Mouse (Mus musculus): Measurements from ENCODE around the gene Olfr352. TPM values are rescaled to one million over a fixed set of nuclear protein-coding genes. Genes with fewer than 3 reads are reported as not detected.

Gene Olfr352
- not detected for total RNA-seq (2023)

GRCm38 (mm10) chr2:36868160-36868559 lies at the start of gene Olfr352:
Gene Olfr352 (plus strand): TSS chr2:36868460.

DNA sequence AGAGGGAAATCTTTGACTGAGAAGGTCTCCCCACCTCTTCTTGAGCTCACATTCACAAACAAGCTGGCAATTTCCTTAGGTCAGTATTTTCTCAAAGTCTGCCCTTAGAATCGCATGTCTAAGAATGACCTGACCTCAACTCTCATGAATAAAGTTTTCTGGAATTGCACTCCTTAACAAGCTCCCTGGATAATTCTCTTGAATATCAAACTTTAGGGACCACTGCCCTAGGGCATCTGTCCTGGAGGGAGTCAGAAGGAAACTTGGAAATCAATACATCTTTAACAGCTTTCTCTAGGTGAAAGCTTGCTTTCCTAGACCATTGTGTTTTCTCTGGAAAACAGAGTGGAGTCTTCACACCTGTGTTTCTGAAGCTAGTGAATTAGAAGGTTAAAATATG lies 22.2 kb upstream of the Olfr352 start, which contains the start of gene Olfr350:
TSS of gene Olfr350 (plus strand) at position 301 of the 400 bp plus-strand sequence.

DNA sequence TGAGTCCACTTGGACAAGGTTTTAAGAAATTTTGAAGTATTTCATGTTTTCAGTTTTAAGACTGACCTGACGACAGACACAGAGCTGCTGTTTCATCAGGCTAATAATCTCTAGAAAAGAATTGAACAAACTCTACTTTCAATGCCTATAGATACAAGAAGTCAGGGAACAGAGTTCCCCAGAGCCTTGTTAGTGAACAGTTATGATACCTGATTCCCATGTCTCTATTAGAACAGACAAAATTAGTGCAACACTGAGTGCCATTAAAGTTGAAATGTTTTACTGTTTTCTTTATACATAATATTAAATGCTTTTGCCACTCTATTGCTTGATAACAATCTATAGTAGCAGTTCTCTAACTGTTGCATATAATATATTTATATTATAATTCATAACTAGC lies 5.7 kb upstream of the Olfr352 start, which contains the start of gene Olfr351:
TSS of gene Olfr351 (minus strand) at position 101 of the 400 bp plus-strand sequence.

GRCm38 (mm10) chr2:36892836-36893235 lies 24.6 kb downstream of the Olfr352 start, which contains the start of gene Olfr353:
Gene Olfr353 (minus strand): TSS chr2:36892936.

DNA sequence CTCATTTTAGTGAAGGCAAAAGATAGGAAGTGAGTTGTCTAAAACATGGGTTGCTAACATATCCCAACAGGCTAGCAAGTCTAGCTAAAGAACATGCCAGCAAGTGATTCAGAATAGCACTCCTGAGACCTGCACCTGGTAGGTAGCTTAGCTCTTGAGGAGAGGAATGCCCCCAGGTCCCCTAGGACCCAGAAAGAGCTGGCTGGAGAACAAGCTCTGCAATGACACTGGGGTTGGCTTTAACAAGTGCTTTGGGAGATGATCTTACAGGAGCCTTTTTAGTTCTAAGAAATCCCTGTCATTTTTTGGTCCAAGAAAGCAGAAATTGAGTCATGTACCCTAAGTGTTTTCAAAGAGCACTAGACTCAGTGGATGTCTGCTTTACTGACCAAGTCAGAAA lies 37.1 kb downstream of the Olfr352 start, which contains the start of gene Olfr354:
TSS of gene Olfr354 (plus strand) at position 301 of the 400 bp plus-strand sequence.

Other genes starting within 250 kb of the Olfr352 start
- not detected for gene Olfr345, start 228.4 kb upstream of the Olfr352 start, total RNA-seq (2023)
- not detected for gene Olfr346, start 182.7 kb upstream of the Olfr352 start, total RNA-seq (2023)
- gene Olfr347, start 136.6 kb upstream of the Olfr352 start, total RNA-seq (2023): not detected
- not detected for gene Olfr348, start 84.2 kb upstream of the Olfr352 start, total RNA-seq (2023)
- not detected for gene Olfr50, start 77.9 kb upstream of the Olfr352 start, total RNA-seq (2023)
- gene Olfr3, start 51.4 kb upstream of the Olfr352 start, total RNA-seq (2023): not detected
- not detected for gene Olfr350, start 22.1 kb upstream of the Olfr352 start, total RNA-seq (2023)
- gene Olfr351, start 5.8 kb upstream of the Olfr352 start, total RNA-seq (2023): not detected
- not detected for gene Olfr353, start 24.5 kb downstream of the Olfr352 start, total RNA-seq (2023)
- gene Olfr354, start 37.2 kb downstream of the Olfr352 start, total RNA-seq (2023): not detected
- gene Olfr355, start 60.4 kb downstream of the Olfr352 start, total RNA-seq (2023): not detected
- not detected for gene Olfr356, start 68.7 kb downstream of the Olfr352 start, total RNA-seq (2023)
- not detected for gene Olfr357, start 125.4 kb downstream of the Olfr352 start, total RNA-seq (2023)
- gene Olfr358, start 140.9 kb downstream of the Olfr352 start, total RNA-seq (2023): not detected
- gene Olfr360, start 197.3 kb downstream of the Olfr352 start, total RNA-seq (2023): not detected
- not detected for gene Olfr361, start 220.8 kb downstream of the Olfr352 start, total RNA-seq (2023)
- not detected for gene Olfr362, start 249.4 kb downstream of the Olfr352 start, total RNA-seq (2023)

Data from neutrophil, adult 83 days (primary cell).